Mouse (Mus musculus): ENCODE measurements at regions not wholly inside any gene's neighbourhood (a gene's known extent, or its start where the extent isn't known, plus 50 kb on each side); places are given as distances from the start of the nearest gene placed in this dataset.
A peak's percentile ranks its signal among the peaks of the same experiment; 100 is the strongest.

- no peak for DNase-seq (ENCODE audit: low read depth, low spot score)
Measured at GRCm38 (mm10) chr12:86579716-86580115, 98.8 kb upstream of the Vash1 start.

- DNase-seq (ENCODE audit: low read depth, low spot score): no peak
Measured at GRCm38 (mm10) chr12:86580132-86580718, 98.3 kb upstream of the Vash1 start.

- no peak for DNase-seq (ENCODE audit: low read depth, low spot score)
Measured at GRCm38 (mm10) chr12:86582076-86582475, 96.4 kb upstream of the Vash1 start.

DNA sequence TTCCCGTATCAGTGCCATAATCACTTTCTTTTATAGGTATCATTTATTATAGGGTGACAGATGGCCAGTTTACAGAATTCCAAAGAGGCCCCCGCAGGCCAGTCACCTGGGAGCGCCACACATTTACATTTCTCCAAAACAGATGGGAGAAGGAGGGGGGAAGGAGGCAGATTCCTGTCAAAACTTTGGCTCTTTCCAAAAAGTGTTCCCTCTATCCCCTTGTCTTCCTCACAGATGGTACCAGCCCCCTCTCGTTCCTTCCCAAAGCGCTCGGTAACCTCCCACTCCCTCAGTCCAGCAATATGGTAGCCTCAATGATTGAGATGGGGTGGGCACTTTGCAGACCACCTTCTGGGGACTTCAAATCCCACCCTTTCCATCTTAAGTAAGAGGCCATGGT is 90.5 kb upstream of the Vash1 start:
- no peak for DNase-seq (ENCODE audit: low read depth, low spot score)

DNA sequence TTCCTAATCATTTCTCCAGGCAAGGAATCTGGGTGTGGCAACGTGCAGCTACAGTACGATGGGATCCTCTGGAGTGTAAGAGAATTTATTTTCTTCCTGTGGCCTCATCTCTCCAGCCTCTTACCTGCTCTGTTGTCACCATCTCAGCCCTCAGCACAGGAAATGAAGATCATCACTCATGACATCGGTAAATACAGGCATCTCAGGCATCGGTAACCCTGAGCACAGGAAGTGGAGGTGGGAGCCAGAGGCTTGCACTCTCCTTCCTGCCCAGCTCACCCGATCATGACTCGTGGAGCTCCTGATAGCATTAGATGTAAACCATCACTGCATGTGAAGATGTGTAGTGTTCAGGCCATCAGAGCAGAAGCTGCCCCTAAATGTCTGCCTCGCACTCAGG is 86.0 kb upstream of the Vash1 start:
- peak; percentile 29 for DNase-seq (ENCODE audit: low read depth, low spot score)

GRCm38 (mm10) chr12:86594647-86595046 is 83.9 kb upstream of the Vash1 start:
- no peak for DNase-seq (ENCODE audit: low read depth, low spot score)

DNA sequence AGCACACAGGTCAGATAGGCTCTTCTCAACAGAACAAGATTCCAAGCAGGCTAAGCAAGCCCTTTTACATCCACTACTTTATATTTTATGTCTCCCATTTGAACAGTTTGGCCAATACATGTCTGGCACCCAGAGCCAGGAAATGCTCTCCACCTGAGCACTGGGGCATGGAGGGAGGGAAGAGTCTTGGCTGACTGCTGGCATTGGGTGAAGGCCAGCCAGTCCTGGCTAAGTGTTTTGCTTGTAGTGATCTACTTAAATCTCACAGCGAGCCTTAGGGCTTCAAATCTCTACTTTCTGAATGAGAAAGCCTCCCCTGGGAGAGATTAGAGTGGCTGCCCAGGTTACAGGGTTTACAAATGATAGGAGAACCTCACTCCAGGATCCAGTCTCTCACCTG is 78.5 kb upstream of the Vash1 start:
- no peak for DNase-seq (ENCODE audit: low read depth, low spot score)

GRCm38 (mm10) chr12:86603521-86603920 is 75.0 kb upstream of the Vash1 start:
- DNase-seq (ENCODE audit: low read depth, low spot score): no peak

- DNase-seq (ENCODE audit: low read depth, low spot score): no peak
Measured at GRCm38 (mm10) chr12:86612431-86613040, 66.0 kb upstream of the Vash1 start.

DNA sequence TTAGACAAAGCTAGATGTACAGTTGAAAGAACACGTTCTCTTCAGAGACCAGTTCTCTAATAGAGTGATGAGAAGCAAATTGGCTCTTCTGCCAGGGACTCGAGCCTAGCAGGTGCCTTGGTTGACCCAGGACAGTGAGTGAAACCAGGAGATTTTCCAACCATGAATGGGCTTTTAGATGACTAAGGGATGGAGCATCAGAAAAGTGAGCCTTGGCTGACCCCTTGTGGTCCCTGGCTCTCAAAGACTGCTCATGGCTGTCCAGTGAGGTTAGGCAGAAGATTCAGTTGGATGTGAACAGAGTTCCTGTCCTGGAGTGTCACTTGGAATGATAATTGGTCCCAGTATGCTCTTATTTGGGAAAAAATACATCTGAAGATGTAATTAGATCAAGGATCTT is 64.3 kb upstream of the Vash1 start:
- peak; percentile 26 for DNase-seq (ENCODE audit: low read depth, low spot score)

- DNase-seq (ENCODE audit: low read depth, low spot score): no peak
Measured at GRCm38 (mm10) chr12:86616327-86616726, 62.2 kb upstream of the Vash1 start.

- no peak for DNase-seq (ENCODE audit: low read depth, low spot score)
Measured at GRCm38 (mm10) chr12:86624195-86624594, 54.3 kb upstream of the Vash1 start.

DNA sequence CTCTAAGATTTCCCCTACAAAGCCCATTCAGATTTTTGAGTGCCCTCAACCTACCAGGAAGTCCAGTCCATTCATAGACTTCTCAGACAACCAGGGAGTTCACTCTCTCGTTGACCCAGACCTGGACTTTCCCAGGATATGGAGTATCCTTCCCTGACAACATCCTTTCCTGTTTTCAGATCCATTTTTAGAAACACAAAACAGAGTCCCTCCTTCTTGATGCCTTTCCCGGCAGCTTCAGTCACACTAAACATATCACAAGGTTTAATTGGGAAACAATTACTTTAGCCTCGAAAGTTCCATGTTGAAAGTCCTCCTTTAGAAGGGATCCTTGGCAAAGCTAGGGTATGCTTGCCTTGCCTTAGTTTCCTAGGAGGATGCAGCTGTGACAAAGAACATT is 51.8 kb upstream of the Vash1 start:
- no peak for DNase-seq (ENCODE audit: low read depth, low spot score)

DNA sequence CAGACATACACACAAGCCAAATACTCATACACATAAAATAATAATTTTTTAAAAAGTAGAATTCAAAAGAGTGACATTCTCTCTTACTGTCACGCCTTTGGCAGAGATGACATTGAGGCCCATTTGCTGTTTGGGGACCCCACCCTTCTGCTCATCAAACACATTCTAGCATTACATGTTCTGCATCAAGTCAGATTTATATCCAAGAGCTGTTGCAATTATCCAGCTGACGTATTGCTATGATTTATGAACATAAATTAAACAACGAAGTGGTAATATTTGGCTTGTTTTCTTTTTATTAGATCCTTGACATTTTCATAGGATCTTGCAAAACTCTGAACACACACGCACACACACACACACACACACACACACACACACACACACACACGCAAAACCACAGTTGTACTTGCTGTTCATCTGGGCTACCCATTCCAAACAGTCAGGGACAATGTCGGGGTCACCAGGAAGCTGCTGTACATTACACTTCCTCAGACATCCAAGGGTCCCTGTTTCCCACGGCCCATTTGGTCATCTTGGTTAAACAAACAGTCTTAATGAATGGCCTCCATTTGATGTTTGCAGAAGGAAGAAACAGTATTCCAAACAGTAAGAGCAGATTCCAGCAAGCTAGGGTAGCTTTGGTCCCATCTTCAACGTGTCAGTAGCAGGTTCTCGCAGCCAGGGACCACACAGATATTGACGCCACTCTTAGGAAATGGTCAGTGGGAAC is 50.3 kb upstream of the Vash1 start:
- DNase-seq (ENCODE audit: low read depth, low spot score): no peak

All from CD4-positive, CD25-positive, alpha-beta regulatory T cell, adult 2 months (primary cell).